Mouse (Mus musculus) c-Kit-positive CD71-negative TER-119-negative erythroid progenitor cells, embryonic 14.5 days (primary cell): ENCODE results near the gene Misp.

Experiments used
- DNase-seq: peaks from one replicate; pipeline ENCODE4 v3.0.0-alpha.2; 2013; ENCODE audit warnings: low read depth

Misp gene

GRCm38 (mm10) chr10:79855558-79856184 is 34.9 kb downstream of the Misp start:
- no peak for DNase-seq

- no peak for DNase-seq
These were observed 35.5 kb downstream of the Misp start for GRCm38 (mm10) chr10:79856280-79856679.

DNA sequence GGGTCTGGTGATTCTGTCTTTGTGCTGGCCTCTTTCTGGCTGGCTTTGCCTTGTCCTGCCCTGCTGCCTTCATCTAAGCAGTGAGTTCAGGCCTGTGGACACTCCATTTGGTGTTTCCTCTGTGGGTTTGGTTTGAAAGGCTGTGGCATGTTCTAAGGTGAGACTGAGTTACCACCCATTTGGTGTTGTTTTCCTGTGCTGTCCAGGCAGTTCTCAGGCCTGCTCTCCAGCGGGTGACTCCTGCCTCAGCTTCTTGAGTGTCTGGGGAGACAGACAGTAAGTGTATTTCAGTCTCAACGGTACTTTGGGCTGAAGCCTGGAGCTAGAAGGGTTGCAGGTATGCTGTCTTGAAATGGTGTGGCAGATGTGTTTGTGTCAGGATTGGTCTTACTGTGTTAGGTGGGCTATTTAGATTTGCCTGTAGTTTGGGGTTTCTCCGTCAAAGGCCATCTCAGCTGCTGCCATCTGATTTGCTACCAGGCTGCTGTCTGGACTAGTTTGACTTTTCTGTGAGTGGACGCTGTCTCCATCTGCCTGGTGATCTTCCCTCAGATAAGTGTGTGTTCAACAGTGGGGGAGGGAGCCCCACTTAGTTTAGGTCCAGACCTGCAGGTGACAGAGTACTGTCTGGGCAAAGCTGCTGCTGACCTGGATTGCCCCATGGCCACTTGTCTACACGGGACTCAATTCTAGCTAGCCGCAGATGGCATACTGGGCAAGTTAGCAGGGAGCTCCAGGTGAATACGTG is 36.1 kb downstream of the Misp start:
- DNase-seq = no peak

DNA sequence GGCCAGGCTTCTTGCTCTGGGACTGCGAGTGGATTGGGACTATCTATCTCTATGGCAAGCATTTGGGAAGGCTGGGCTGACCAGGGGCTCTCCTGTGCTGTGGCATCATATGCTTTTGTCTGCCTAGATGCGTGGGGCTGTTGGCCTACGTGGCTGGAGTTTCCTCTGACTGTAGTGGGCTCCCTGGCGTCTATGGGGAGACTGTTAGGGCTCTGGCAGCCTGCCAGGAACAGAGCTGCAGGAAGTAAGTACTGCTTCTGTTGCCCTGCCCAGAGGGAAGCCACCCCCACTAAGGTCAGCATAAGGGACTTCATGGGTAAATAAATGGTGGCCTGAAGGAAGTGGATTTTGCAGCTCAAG is 36.6 kb downstream of the Misp start:
- no peak for DNase-seq

- no peak for DNase-seq
These were observed 37.1 kb downstream of the Misp start for GRCm38 (mm10) chr10:79857894-79858293.

- no peak for DNase-seq
These were observed 37.8 kb downstream of the Misp start for GRCm38 (mm10) chr10:79858416-79859074.

GRCm38 (mm10) chr10:79859116-79859515 is 38.3 kb downstream of the Misp start:
- DNase-seq = no peak

DNA sequence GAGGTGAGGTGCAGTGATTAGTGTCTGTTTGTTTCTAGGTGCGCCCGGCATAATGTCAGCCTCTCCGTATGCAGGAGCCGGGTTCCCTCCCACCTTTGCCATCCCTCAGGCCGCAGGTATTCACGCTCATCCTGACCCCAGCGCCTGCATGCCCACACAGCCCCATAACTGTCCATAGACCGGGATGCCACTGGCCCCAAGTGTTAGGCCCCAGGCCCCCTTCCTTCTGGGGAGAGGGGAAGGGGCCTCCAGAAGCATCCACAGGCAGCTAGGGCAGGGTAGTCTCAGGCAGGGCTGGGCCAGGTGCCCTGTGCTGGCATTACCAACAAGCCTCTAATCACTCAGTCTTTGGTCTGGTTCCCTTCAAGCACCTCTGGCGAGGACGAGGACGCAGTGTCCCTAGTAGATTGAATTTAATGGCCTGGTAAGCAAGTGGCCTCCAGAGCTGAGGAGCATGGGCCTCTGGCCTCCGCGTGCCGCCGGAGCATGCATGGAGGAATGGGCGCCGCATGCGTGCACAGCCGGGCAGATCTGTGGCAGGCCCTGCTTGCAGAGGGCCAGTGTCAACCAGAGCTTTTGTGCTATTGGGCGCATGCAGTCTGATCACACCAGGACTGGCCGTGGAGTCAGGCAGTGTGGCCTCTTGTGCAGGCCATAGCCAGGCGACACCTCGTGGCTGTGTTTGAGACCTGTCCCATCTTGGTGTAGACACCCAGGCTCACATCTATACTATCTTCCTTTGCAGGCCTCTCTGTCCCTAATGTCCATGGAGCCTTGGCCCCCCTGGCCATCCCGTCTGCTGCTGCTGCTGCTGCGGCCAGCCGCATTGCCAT is 39.5 kb downstream of the Misp start:
- DNase-seq = no peak

GRCm38 (mm10) chr10:79861230-79862048 is 40.6 kb downstream of the Misp start:
- no peak for DNase-seq

DNA sequence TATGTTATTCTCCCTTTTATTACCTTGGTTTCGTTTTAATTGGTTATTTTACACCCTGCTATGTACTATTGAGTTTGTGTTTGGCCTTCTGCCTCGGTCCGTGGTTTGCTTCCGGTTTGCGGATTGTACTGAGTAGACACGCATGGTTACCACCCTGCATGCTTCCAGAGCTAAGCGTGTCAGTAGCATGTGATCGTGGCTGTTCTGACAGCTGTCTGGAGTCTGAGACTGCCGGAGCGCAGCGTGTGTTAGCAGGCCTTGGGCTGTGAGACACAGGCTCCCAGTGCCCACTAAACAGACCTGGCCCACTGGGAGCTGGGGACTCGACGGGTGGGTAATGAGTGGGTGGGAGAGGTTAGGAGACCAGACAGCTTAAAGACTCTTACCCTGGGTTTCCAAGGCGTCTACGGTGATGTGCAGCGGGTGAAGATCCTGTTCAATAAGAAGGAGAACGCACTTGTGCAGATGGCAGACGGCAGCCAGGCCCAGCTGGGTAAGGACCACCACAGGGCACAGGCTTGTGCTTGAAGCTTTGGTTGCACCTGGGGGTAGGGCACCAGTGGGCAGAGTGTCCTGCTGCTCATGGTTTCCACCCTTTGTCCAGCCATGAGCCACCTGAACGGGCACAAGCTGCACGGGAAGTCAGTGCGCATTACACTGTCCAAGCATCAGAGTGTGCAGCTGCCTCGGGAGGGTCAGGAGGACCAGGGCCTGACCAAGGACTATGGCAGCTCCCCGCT is 41.4 kb downstream of the Misp start:
- DNase-seq = no peak

DNA sequence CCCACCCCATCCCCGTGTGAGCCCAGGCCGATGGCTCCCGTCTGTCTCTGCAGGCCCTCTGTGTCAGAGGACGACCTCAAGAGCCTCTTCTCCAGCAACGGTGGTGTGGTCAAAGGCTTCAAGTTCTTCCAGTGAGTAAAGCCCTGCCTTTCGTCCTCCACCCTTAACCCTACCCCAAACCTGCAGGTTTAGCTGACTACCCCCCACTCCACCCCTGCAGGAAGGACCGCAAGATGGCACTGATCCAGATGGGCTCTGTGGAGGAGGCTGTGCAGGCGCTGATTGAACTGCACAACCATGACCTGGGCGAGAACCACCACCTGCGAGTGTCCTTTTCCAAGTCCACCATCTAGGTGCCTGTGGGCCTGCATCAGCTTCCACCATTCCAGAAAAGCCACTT is 42.1 kb downstream of the Misp start:
- DNase-seq = no peak

- no peak for DNase-seq
These were observed 43.8 kb downstream of the Misp start for GRCm38 (mm10) chr10:79864351-79865188.

GRCm38 (mm10) chr10:79865189-79865601 is 44.4 kb downstream of the Misp start:
- DNase-seq = no peak

DNA sequence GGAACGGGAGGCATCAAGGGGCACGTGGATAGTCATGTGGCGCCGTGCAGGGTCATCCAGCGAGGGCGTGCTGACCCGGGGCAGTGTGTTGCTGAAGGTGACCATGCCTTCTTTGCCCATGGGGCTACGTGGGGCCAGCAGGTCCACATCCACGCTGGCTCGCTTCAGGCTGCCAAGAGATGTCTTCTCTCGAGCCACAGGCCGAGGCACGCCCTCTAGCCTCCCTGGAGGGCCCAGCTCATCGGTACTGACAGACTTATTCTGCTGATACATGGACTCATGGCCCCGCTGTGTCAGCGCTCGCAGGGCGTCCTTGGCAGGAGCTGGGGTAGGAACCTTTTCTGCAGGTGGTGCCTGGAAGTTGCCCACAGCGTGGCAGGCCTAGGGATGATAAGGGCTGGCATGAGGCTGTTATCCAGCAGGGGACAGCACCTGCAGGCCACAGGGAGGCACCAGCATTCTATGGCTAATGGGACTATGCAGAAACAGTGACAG is 45.1 kb downstream of the Misp start:
- DNase-seq = no peak

DNA sequence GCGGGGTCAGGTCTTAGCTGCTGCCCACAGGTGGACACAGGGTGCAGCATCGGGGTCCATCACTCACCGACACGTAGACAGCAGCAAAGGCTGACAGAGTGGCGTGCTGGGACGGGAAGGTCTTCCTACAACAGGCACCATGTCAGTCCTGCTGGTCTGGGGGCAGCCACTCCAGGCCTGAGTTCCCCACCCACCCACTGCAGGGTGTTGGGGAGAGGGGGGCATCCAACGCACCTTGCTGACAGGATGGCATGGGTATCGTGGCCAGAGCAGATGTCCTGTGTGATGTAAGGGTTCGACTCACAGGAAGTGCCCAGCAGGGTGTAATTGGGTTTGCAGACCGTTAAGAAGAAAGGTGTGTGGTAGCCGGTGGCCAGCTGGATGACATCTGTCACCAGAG is 45.8 kb downstream of the Misp start:
- no peak for DNase-seq

DNA sequence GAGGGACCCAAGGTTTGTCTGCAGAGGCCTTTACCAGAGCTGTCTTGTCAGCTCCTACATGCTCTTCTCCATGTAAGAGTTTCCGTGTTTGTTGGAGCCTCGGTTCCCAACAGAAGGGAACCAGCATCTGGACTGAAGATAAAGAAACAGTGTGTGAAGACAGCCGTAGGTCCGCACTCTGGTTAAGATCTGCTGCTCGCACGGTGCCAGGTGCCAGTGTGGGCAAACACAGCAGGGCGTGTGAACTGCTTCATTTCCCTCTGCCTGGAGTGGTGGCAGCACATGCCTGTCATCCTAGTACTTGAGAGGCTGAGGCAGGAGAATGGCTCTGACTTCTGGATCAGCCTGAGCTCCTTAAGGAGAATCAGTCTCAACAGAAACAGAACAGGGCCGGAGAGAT is 51.1 kb downstream of the Misp start:
- no peak for DNase-seq

DNA sequence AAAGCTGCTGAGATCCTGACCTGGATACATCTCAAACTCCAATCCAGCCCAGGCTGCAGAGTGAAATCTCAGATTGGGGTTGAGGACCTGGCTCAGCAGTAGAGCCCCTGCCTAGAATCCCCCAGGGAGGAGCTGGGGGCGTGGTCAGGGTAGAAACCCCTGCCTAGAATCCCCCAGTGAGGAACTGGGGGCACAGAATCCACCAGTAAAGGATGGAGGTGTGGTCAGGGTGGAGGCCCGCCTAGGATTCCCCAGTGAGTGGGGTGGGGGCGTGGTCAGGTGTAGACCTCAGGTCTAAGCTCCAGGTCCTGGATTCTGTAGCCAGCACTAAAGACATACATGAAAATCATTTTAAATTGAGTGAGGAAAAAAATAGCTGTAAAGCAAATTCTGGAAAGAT is 52.1 kb downstream of the Misp start:
- no peak for DNase-seq

GRCm38 (mm10) chr10:79873313-79873712 is 52.5 kb downstream of the Misp start:
- DNase-seq = no peak

DNA sequence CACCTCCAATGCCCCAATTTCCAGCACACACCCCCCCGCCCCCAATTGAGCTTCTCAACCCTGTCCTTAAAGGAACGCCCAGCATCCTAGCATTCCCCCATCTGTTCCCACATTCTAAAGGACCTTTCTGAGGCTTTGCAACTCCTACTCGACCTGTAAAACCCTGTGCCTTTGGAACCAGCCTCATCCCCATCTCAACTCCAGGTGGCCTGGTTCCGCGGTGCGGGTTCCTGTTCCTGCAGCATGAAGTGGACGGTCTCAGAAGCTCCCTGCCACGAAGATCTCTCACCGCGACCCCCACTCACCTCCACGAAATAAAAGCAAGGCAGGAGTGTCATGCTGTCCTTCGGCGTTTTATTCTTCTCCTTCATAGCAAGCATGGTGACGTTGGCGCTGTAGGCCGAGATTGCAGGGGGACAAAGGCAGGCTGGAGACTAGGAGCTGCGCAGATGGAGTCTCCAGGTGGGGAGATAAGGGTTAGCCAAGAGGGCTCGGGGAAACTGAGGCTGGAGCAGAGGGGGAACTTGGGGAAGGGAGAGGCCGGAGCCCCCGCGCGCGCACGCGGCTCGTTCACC is 53.0 kb downstream of the Misp start:
- no peak for DNase-seq
